Mouse (Mus musculus): ENCODE measurements around the gene Gm13272. TPM values are rescaled to one million over a fixed set of nuclear protein-coding genes. Genes with fewer than 3 reads are reported as not detected.
"Not testable (repeated sequence)": the region's sequence is repeated elsewhere in the genome, so short reads cannot be mapped to it uniquely, and the experiment has no call there.

Gene Gm13272
- total and polyA plus RNA-seq, 2 experiments from 2014 or later, result not detected

GRCm38 (mm10) chr4:88805231-88805630 lies 25.6 kb downstream of the Gm13272 start, which contains the start of gene Gm13288:
Gene Gm13288 (plus strand): TSS chr4:88805531.
- H3K9me3 ChIP-seq (ENCODE audit: low read length); H3K4me3 ChIP-seq (ENCODE audit: low read depth, low read length); H3K9ac ChIP-seq (replicated peaks; ENCODE audit: low read length, poor library complexity, severe bottlenecking); DNase-seq (ENCODE audit: low spot score); H3K36me3 ChIP-seq (ENCODE audit: insufficient read depth, low read length); H3K4me1 ChIP-seq (ENCODE audit: insufficient read depth, low read length); H3K27ac ChIP-seq (ENCODE audit: low read depth, low read length); H3K27me3 ChIP-seq (ENCODE audit: insufficient read depth, low read length); ATAC-seq (ENCODE audit: low FRiP score): not testable (repeated sequence)
- H3K4me2 ChIP-seq (ENCODE audit: low read depth, low read length, poor library complexity, severe bottlenecking), result peak within 1 kb of the TSS; percentile 35
- WGBS, result no CpG with 5 or more reads among the region's 8 CpGs

- not testable (repeated sequence) for H3K9me3 ChIP-seq (ENCODE audit: low read length); ATAC-seq (ENCODE audit: low FRiP score); DNase-seq (ENCODE audit: low spot score); H3K4me1 ChIP-seq (ENCODE audit: insufficient read depth, low read length); H3K9ac ChIP-seq (replicated peaks; ENCODE audit: low read length, poor library complexity, severe bottlenecking); H3K27ac ChIP-seq (ENCODE audit: low read depth, low read length); H3K4me3 ChIP-seq (ENCODE audit: low read depth, low read length); H3K27me3 ChIP-seq (ENCODE audit: insufficient read depth, low read length); H3K36me3 ChIP-seq (ENCODE audit: insufficient read depth, low read length)
- peak overlapping the region; percentile 35 for H3K4me2 ChIP-seq (ENCODE audit: low read depth, low read length, poor library complexity, severe bottlenecking)
- WGBS, result no CpG with 5 or more reads among the region's 34 CpGs
- TF ChIP-seq CTCF (IDR thresholded peaks at IDR 0.05), result peak; percentile 14; the same call in 1 of the 2 replicates
These were observed 26.1 kb downstream of the Gm13272 start for GRCm38 (mm10) chr4:88805761-88806160.

- Histone ChIP-seq H3K4me2 (ENCODE audit: low read depth, low read length, poor library complexity, severe bottlenecking) (no peak within 1 kb of the TSS), H3K4me1 (ENCODE audit: insufficient read depth, low read length) (no peaks in the 10 kb centered on the region), H3K27me3 (ENCODE audit: insufficient read depth, low read length) (no peaks in the 10 kb centered on the region), H3K9me3 (ENCODE audit: low read length) (no peaks in the 10 kb centered on the region), H3K4me3 (ENCODE audit: low read depth, low read length) (no peak within 1 kb of the TSS), H3K27ac (ENCODE audit: low read depth, low read length) (no peak within 1 kb of the TSS), H3K9ac (replicated peaks; ENCODE audit: low read length, poor library complexity, severe bottlenecking) (no peak within 1 kb of the TSS), H3K36me3 (ENCODE audit: insufficient read depth, low read length) (no peaks in the 10 kb centered on the region)
- 66% methylated on average over 3 of the region's 3 CpGs for WGBS
- TF ChIP-seq CTCF (IDR thresholded peaks at IDR 0.05), result no peak
- DNase-seq (ENCODE audit: low spot score) (no peak), ATAC-seq (ENCODE audit: low FRiP score) (no peak)
These were observed 36.3 kb downstream of the Gm13272 start, which contains the start of gene Ifna7 for GRCm38 (mm10) chr4:88815928-88816327. Gene Ifna7 (plus strand): TSS chr4:88816228.

DNA sequence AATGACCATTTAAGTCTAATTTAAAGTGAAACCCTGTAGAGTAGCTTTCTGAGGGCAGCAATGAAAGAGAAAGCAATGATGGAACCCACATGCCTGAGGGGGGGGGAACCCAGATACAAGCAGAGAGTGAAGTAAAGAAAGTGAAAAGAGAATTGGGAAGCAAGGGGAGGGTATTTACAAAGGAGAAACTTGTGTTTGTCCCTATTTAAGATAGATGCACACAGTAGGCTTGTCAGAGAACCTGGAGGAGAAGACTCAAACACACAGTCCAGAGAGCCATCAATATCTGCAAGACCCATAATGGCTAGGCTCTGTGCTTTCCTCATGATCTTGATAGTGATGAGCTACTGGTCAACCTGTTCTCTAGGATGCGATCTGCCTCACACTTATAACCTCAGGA lies 40.0 kb downstream of the Gm13272 start, which contains the start of gene Ifna11:
Gene Ifna11, plus strand, starts transcription at position 301 of the 400 bp plus-strand sequence.
- Histone ChIP-seq H3K36me3 (ENCODE audit: insufficient read depth, low read length) (no peaks in the 10 kb centered on the region), H3K4me1 (ENCODE audit: insufficient read depth, low read length) (no peaks in the 10 kb centered on the region), H3K4me2 (ENCODE audit: low read depth, low read length, poor library complexity, severe bottlenecking) (no peak within 1 kb of the TSS), H3K27me3 (ENCODE audit: insufficient read depth, low read length) (no peaks in the 10 kb centered on the region), H3K27ac (ENCODE audit: low read depth, low read length) (no peak within 1 kb of the TSS), H3K9me3 (ENCODE audit: low read length) (no peaks in the 10 kb centered on the region), H3K9ac (replicated peaks; ENCODE audit: low read length, poor library complexity, severe bottlenecking) (no peak within 1 kb of the TSS), H3K4me3 (ENCODE audit: low read depth, low read length) (no peak within 1 kb of the TSS)
- WGBS, result 89% methylated on average over 1 of the region's 1 CpGs
- DNase-seq (ENCODE audit: low spot score) (no peak), ATAC-seq (ENCODE audit: low FRiP score) (no peak)
- TF ChIP-seq CTCF (IDR thresholded peaks at IDR 0.05), result no peak

DNA sequence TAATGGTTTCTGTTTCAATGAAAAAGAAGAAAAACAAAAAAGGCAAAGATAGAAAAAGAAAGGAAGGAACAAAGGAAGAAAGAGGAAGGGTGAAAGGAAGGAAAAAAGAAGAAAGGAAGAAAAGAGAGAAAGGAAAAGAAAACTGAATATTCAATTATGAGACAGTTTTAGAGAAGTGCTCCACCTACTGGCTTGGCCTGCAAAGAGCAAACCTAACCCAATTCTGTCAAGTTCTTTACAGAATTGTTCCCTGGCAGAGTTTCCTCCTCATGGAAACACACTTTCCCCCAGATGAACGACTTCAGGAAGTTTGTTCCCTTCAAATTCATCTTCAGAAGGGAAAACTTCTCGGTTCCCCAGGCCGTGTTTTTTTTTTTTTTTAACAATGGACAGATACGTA lies 43.3 kb downstream of the Gm13272 start:
- no peak overlapping the region for H3K27ac ChIP-seq (ENCODE audit: low read depth, low read length)
- no peaks in the 10 kb centered on the region for H3K4me1 ChIP-seq (ENCODE audit: insufficient read depth, low read length)
- H3K4me2 ChIP-seq (ENCODE audit: low read depth, low read length, poor library complexity, severe bottlenecking), result no peak overlapping the region
- WGBS, result 18% methylated on average over 4 of the region's 4 CpGs
- no peak overlapping the region for H3K9ac ChIP-seq (replicated peaks; ENCODE audit: low read length, poor library complexity, severe bottlenecking)
- no peak overlapping the region for H3K4me3 ChIP-seq (ENCODE audit: low read depth, low read length)
- no peak for ATAC-seq (ENCODE audit: low FRiP score)
- H3K27me3 ChIP-seq (ENCODE audit: insufficient read depth, low read length), result no peaks in the 10 kb centered on the region
- peak; percentile 42 for DNase-seq (ENCODE audit: low spot score)
- H3K9me3 ChIP-seq (ENCODE audit: low read length), result no peaks in the 10 kb centered on the region
- peak; percentile 75 for TF ChIP-seq CTCF (IDR thresholded peaks at IDR 0.05)
- H3K36me3 ChIP-seq (ENCODE audit: insufficient read depth, low read length), result no peaks in the 10 kb centered on the region

- not testable (repeated sequence) for H3K9ac ChIP-seq (replicated peaks; ENCODE audit: low read length, poor library complexity, severe bottlenecking); H3K27me3 ChIP-seq (ENCODE audit: insufficient read depth, low read length); DNase-seq (ENCODE audit: low spot score); H3K27ac ChIP-seq (ENCODE audit: low read depth, low read length); H3K4me3 ChIP-seq (ENCODE audit: low read depth, low read length); H3K4me1 ChIP-seq (ENCODE audit: insufficient read depth, low read length); H3K9me3 ChIP-seq (ENCODE audit: low read length); H3K36me3 ChIP-seq (ENCODE audit: insufficient read depth, low read length); H3K4me2 ChIP-seq (ENCODE audit: low read depth, low read length, poor library complexity, severe bottlenecking); ATAC-seq (ENCODE audit: low FRiP score)
These were observed 47.5 kb downstream of the Gm13272 start, which contains the start of gene Ifna6 for GRCm38 (mm10) chr4:88827116-88827515. Gene Ifna6 (plus strand): TSS chr4:88827416.

Other genes with a start within 250 kb of the Gm13272 start
Only the 30 nearest of the 31 such genes appear.
- not detected in 2 replicates for gene Ifna14, start 208.1 kb upstream of the Gm13272 start, total RNA-seq (2014; rRNA removed)
- not detected in 2 replicates for gene Ifna14, start 208.1 kb upstream of the Gm13272 start, polyA plus RNA-seq (2015; fragmentation: Nextera tagmentation; extraction: Ambion mirVana)
- gene Ifna9, start 187.5 kb upstream of the Gm13272 start, total RNA-seq (2014; rRNA removed), result not detected in 2 replicates
- not detected in 2 replicates for gene Ifna9, start 187.5 kb upstream of the Gm13272 start, polyA plus RNA-seq (2015; fragmentation: Nextera tagmentation; extraction: Ambion mirVana)
- gene Ifna12, start 176.5 kb upstream of the Gm13272 start, total RNA-seq (2014; rRNA removed), result not detected in 2 replicates
- not detected in 2 replicates for gene Ifna12, start 176.5 kb upstream of the Gm13272 start, polyA plus RNA-seq (2015; fragmentation: Nextera tagmentation; extraction: Ambion mirVana)
- not detected in 2 replicates for gene C87499, start 145.4 kb upstream of the Gm13272 start, total RNA-seq (2014; rRNA removed)
- gene C87499, start 145.4 kb upstream of the Gm13272 start, polyA plus RNA-seq (2015; fragmentation: Nextera tagmentation; extraction: Ambion mirVana), result not detected in 2 replicates
- gene Ifna13, start 135.4 kb upstream of the Gm13272 start, total RNA-seq (2014; rRNA removed), result not detected in 2 replicates
- not detected in 2 replicates for gene Ifna13, start 135.4 kb upstream of the Gm13272 start, polyA plus RNA-seq (2015; fragmentation: Nextera tagmentation; extraction: Ambion mirVana)
- not detected in 2 replicates for gene Ifna16, start 102.9 kb upstream of the Gm13272 start, total RNA-seq (2014; rRNA removed)
- not detected in 2 replicates for gene Ifna16, start 102.9 kb upstream of the Gm13272 start, polyA plus RNA-seq (2015; fragmentation: Nextera tagmentation; extraction: Ambion mirVana)
- not detected in 2 replicates for gene Ifna2, start 95.9 kb upstream of the Gm13272 start, total RNA-seq (2014; rRNA removed)
- not detected in 2 replicates for gene Ifna2, start 95.9 kb upstream of the Gm13272 start, polyA plus RNA-seq (2015; fragmentation: Nextera tagmentation; extraction: Ambion mirVana)
- gene Ifnab, start 88.5 kb upstream of the Gm13272 start, total RNA-seq (2014; rRNA removed), result not detected in 2 replicates
- not detected in 2 replicates for gene Ifnab, start 88.5 kb upstream of the Gm13272 start, polyA plus RNA-seq (2015; fragmentation: Nextera tagmentation; extraction: Ambion mirVana)
- gene Gm26566, start 58.0 kb upstream of the Gm13272 start, total RNA-seq (2014; rRNA removed), result 0.71 TPM in 1 of 2 replicates, not detected in the other
- gene Gm26566, start 58.0 kb upstream of the Gm13272 start, polyA plus RNA-seq (2015; fragmentation: Nextera tagmentation; extraction: Ambion mirVana), result 0.49 and 1.3 TPM in 2 replicates
- gene Klhl9, start 57.4 kb upstream of the Gm13272 start, total RNA-seq (2014; rRNA removed), result 148 and 172 TPM in 2 replicates
- 77.6 and 82.5 TPM in 2 replicates for gene Klhl9, start 57.4 kb upstream of the Gm13272 start, polyA plus RNA-seq (2015; fragmentation: Nextera tagmentation; extraction: Ambion mirVana)
- gene Gm13271, start 25.0 kb upstream of the Gm13272 start, total RNA-seq (2014; rRNA removed), result not detected in 2 replicates
- gene Gm13271, start 25.0 kb upstream of the Gm13272 start, polyA plus RNA-seq (2015; fragmentation: Nextera tagmentation; extraction: Ambion mirVana), result not detected in 2 replicates
- not detected in 2 replicates for gene Gm13283, start 19.7 kb upstream of the Gm13272 start, total RNA-seq (2014; rRNA removed)
- not detected in 2 replicates for gene Gm13283, start 19.7 kb upstream of the Gm13272 start, polyA plus RNA-seq (2015; fragmentation: Nextera tagmentation; extraction: Ambion mirVana)
- not detected in 2 replicates for gene Gm13290, start 6.0 kb upstream of the Gm13272 start, total RNA-seq (2014; rRNA removed)
- gene Gm13290, start 6.0 kb upstream of the Gm13272 start, polyA plus RNA-seq (2015; fragmentation: Nextera tagmentation; extraction: Ambion mirVana), result not detected in 2 replicates
- not detected in 2 replicates for gene Gm13289, start 2.9 kb upstream of the Gm13272 start, total RNA-seq (2014; rRNA removed)
- not detected in 2 replicates for gene Gm13289, start 2.9 kb upstream of the Gm13272 start, polyA plus RNA-seq (2015; fragmentation: Nextera tagmentation; extraction: Ambion mirVana)
- gene Ifnz, start 2.3 kb downstream of the Gm13272 start, total RNA-seq (2014; rRNA removed), result not detected in 2 replicates
- not detected in 2 replicates for gene Ifnz, start 2.3 kb downstream of the Gm13272 start, polyA plus RNA-seq (2015; fragmentation: Nextera tagmentation; extraction: Ambion mirVana)
- not detected in 2 replicates for gene Gm13276, start 5.9 kb downstream of the Gm13272 start, total RNA-seq (2014; rRNA removed)
- gene Gm13276, start 5.9 kb downstream of the Gm13272 start, polyA plus RNA-seq (2015; fragmentation: Nextera tagmentation; extraction: Ambion mirVana), result not detected in 2 replicates
- gene Gm13277, start 8.8 kb downstream of the Gm13272 start, total RNA-seq (2014; rRNA removed), result not detected in 2 replicates
- gene Gm13277, start 8.8 kb downstream of the Gm13272 start, polyA plus RNA-seq (2015; fragmentation: Nextera tagmentation; extraction: Ambion mirVana), result not detected in 2 replicates
- gene Gm13278, start 11.7 kb downstream of the Gm13272 start, total RNA-seq (2014; rRNA removed), result not detected in 2 replicates
- not detected in 2 replicates for gene Gm13278, start 11.7 kb downstream of the Gm13272 start, polyA plus RNA-seq (2015; fragmentation: Nextera tagmentation; extraction: Ambion mirVana)
- not detected in 2 replicates for gene Gm13275, start 14.6 kb downstream of the Gm13272 start, total RNA-seq (2014; rRNA removed)
- gene Gm13275, start 14.6 kb downstream of the Gm13272 start, polyA plus RNA-seq (2015; fragmentation: Nextera tagmentation; extraction: Ambion mirVana), result not detected in 2 replicates
- gene Gm13279, start 17.5 kb downstream of the Gm13272 start, total RNA-seq (2014; rRNA removed), result not detected in 2 replicates
- not detected in 2 replicates for gene Gm13279, start 17.5 kb downstream of the Gm13272 start, polyA plus RNA-seq (2015; fragmentation: Nextera tagmentation; extraction: Ambion mirVana)
- not detected in 2 replicates for gene Gm13285, start 19.8 kb downstream of the Gm13272 start, total RNA-seq (2014; rRNA removed)
- not detected in 2 replicates for gene Gm13285, start 19.8 kb downstream of the Gm13272 start, polyA plus RNA-seq (2015; fragmentation: Nextera tagmentation; extraction: Ambion mirVana)
- gene Gm13287, start 23.4 kb downstream of the Gm13272 start, total RNA-seq (2014; rRNA removed), result not detected in 2 replicates
- not detected in 2 replicates for gene Gm13287, start 23.4 kb downstream of the Gm13272 start, polyA plus RNA-seq (2015; fragmentation: Nextera tagmentation; extraction: Ambion mirVana)
- gene Gm13288, start 25.7 kb downstream of the Gm13272 start, total RNA-seq (2014; rRNA removed), result not detected in 2 replicates
- not detected in 2 replicates for gene Gm13288, start 25.7 kb downstream of the Gm13272 start, polyA plus RNA-seq (2015; fragmentation: Nextera tagmentation; extraction: Ambion mirVana)
- gene Ifna7, start 36.4 kb downstream of the Gm13272 start, total RNA-seq (2014; rRNA removed), result not detected in 2 replicates
- gene Ifna7, start 36.4 kb downstream of the Gm13272 start, polyA plus RNA-seq (2015; fragmentation: Nextera tagmentation; extraction: Ambion mirVana), result not detected in 2 replicates
- not detected in 2 replicates for gene Ifna11, start 40.1 kb downstream of the Gm13272 start, total RNA-seq (2014; rRNA removed)
- not detected in 2 replicates for gene Ifna11, start 40.1 kb downstream of the Gm13272 start, polyA plus RNA-seq (2015; fragmentation: Nextera tagmentation; extraction: Ambion mirVana)
- not detected in 2 replicates for gene Ifna6, start 47.6 kb downstream of the Gm13272 start, total RNA-seq (2014; rRNA removed)
- not detected in 2 replicates for gene Ifna6, start 47.6 kb downstream of the Gm13272 start, polyA plus RNA-seq (2015; fragmentation: Nextera tagmentation; extraction: Ambion mirVana)
- not detected in 2 replicates for gene Ifna5, start 55.7 kb downstream of the Gm13272 start, total RNA-seq (2014; rRNA removed)
- not detected in 2 replicates for gene Ifna5, start 55.7 kb downstream of the Gm13272 start, polyA plus RNA-seq (2015; fragmentation: Nextera tagmentation; extraction: Ambion mirVana)
- not detected in 2 replicates for gene Ifna4, start 62.0 kb downstream of the Gm13272 start, total RNA-seq (2014; rRNA removed)
- not detected in 2 replicates for gene Ifna4, start 62.0 kb downstream of the Gm13272 start, polyA plus RNA-seq (2015; fragmentation: Nextera tagmentation; extraction: Ambion mirVana)
- gene Ifna1, start 70.2 kb downstream of the Gm13272 start, total RNA-seq (2014; rRNA removed), result not detected in 2 replicates
- not detected in 2 replicates for gene Ifna1, start 70.2 kb downstream of the Gm13272 start, polyA plus RNA-seq (2015; fragmentation: Nextera tagmentation; extraction: Ambion mirVana)
- gene Ifne, start 100.4 kb downstream of the Gm13272 start, total RNA-seq (2014; rRNA removed), result not detected in 2 replicates
- not detected in 2 replicates for gene Ifne, start 100.4 kb downstream of the Gm13272 start, polyA plus RNA-seq (2015; fragmentation: Nextera tagmentation; extraction: Ambion mirVana)

Measured in midbrain, postnatal 0 days (tissue).